Mouse (Mus musculus) left cerebral cortex, postnatal 25 days (tissue): Measurements from ENCODE around the gene Serpina1b. TPM values are rescaled to one million over a fixed set of nuclear protein-coding genes. Genes with fewer than 3 reads are reported as not detected.
"Not testable (repeated sequence)": the region's sequence is repeated elsewhere in the genome, so short reads cannot be mapped to it uniquely, and the experiment has no call there.

Experiments used
- DNase-seq, 2 experiments: peaks; one replicate each; pipeline ENCODE4 v3.0.0; 2022; ENCODE audit warnings: low spot score in 2 of 2, mixed read lengths in 1 of 2
- intact Hi-C: fragments of 180-260 bp; cut with DNase I; formaldehyde crosslinking; loops from one replicate; pipeline ENCODE4 v1.15.1; 2025
- total RNA-seq, 2 experiments: library from RNA; stranded (reverse); gene quantifications; 2 replicates each; pipeline ENCODE4 v1.2.3; 2021

The Serpina1b gene
- total RNA-seq: not detected

DNA sequence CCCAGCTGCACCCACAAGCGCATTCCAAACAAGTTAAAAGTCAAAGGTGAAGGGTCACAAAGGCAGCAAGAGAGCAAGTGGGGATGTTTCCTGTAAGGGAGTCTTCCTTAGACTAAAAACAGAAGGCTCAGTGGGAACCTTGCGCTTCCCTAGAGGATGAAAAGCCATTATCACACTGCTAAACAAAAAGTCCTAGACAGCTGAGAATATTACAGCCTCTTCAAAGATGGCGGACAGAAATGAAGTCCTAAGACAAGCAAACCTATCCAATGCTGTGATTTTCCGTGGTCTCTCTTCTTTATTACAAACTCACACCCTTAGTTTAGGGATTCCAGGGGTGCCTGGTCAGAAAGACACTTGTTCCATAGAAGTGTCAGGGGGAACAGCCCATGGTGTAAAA, at the start of gene Serpina1b:
Gene Serpina1b (minus strand): TSS at position 101 of the 400 bp plus-strand sequence.
- DNase-seq, intact Hi-C loops: not testable (repeated sequence)

DNA sequence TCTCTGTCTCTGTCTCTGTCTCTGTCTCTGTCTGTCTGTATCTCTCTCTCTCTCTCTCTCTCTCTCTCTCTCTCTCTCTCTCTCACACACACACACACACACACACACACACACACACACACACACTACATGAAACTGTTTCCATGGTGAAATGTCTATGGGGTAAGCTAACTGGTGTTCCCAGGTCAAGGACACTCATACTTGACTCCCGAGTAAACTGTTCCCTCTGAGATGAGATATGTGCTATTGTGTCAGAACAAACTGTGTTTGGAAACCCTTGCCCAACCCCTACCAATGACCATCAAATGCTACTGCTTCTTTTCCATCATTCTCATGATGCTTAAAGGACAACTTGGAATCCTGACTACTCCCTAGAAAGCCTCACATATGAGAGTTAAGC, 36.7 kb upstream of the Serpina1b start:
- intact Hi-C loops, DNase-seq: not testable (repeated sequence)

DNA sequence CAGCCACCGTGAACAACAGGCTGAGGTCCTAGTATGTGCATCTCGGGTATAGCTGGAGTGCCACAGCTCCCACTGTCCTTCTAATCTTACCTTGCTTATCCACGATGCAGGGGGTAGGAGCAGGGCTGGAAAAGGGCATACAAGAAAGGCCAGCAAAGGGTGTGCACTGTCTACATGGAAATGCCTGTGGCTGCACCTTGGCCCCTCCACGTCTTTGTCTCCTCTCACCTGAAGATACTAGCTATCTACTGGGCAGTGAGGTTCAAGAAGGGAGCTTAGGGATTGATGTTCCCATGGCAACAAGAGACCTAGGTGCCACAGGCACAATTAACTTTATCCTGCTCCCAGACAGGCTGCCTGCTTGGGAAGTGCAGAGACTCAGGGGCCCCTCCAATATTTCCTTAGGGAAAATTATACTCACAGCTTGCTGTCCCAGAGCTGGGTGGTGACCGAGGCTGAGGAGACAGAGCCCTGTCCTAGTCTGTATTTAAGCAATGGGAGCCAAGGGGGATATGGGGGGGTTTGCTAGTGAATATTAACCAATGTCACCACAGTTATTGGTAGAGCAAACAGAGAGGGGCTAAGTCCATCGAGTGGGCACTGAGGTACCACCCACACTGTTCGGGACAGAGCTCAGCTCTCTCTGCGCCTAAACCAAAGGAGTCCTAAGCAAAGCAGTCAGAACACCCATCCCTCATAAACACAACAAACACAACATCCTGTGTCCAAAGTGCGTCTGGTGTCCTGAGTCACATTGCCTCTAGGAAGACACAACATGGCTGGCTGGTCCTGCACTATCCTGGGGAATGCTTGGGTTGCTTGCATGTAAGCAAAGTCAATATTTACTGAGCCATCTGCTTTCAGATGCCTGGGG, 33.2 kb upstream of the Serpina1b start, which contains the start of gene Serpina1a:
Gene Serpina1a (minus strand): TSS at position 462 of the 874 bp plus-strand sequence.
- intact Hi-C loops, DNase-seq: not testable (repeated sequence)

DNA sequence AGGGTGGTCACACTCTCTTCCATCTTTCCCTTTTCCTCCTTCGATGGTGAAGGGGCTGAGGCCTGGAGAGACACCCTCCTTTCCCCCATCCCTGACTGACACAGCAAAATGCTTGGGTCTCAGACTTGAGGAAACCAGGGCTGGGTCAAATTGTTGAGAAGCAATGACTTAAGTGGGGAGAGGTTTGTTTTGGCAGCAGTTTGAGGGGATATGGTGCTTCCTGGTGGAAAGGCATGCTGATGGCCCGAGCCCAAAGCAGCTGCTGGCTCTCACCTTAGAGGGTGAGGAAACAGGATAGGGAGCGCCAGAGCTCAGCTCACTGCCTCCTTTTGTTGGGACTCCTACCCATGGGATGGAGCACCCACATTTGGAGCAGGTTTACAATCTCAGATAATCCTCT, 30.8 kb upstream of the Serpina1b start:
- intact Hi-C loops: no loop called here
- no peak for DNase-seq

DNA sequence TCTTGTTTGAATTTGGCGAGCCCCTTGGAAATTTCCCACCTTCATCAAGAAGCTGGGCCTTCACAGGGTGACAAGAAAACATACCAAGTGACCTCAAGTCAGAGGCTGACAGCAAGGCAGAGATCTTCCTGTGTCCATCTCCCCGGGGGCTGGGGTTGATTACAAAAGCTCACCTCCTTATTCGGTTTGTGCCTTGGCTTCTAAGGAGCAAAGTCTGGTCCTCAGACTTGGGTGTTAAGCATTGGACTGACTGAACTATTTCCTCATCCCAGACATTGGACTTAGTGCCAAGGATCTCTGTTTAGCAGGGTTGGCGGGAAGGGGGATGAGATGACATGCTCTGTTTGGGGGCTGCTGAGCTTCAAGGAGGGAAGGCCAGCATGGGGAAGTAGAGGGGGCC, 30.4 kb upstream of the Serpina1b start:
- DNase-seq, intact Hi-C loops: not testable (repeated sequence)

DNA sequence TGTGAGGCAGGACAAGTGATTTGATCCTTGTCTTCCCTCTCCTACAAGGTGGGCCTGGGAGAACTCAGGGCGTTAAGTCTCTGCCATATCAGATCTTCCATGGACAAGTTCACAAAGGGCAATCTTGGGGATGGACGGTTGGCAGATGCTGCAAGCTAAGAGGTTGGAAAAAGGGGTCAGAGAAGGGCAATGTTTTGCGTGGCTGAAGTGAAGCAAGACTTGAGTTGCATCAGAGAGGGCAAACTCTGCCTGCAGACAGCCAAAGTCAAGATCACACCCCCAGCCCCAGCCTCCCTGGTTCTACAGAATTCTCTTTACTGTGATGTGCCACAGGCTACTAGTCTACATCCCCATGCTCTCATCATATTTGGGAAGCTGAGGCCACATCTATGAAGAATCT, 29.4 kb upstream of the Serpina1b start:
- intact Hi-C loops, DNase-seq: not testable (repeated sequence)

DNA sequence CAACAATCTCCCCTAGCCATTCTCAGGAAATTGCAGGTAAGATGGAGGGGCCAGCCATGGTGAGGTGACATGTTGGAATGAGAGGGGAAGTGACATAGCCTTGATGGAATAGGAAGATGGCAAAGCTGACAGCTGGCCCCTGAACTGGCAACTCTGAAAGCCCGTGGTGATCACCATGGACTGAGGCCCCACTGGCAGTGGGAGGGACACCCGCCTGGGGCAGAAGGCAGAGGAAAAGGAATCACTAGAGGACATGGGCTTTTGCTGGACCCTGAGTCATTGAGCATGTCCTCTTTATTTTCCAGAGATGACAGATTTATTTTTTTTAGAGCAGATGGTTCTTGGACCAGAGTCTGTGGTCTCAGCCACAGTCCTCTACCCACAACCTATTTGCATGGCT, 22.9 kb upstream of the Serpina1b start:
- intact Hi-C loops, DNase-seq: not testable (repeated sequence)

DNA sequence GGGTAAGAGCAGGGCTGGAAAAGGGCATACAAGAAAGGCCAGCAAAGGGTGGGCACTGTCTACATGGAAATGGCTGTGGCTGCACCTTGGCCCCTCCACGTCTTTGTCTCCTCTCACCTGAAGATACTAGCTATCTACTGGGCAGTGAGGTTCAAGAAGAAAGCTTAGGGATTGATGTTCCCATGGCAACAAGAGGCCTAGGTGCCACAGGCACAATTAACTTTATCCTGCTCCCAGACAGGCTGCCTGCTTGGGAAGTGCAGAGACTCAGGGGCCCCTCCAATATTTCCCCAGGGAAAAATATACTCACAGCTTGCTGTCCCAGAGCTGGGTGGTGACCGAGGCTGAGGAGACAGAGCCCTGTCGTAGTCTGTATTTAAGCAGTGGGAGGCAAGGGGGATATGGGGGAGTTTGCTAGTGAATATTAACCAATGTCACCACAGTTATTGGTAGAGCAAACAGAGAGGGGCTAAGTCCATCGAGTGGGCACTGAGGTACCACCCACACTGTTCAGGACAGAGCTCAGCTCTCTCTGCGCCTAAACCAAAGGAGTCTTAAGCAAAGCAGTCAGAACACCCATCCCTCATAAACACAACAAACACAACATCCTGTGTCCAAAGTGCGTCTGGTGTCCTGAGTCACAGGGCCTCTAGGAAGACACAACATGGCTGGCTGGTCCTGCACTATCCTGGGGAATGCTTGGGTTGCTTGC, 2.4 kb downstream of the Serpina1b start:
- DNase-seq, intact Hi-C loops: not testable (repeated sequence)

DNA sequence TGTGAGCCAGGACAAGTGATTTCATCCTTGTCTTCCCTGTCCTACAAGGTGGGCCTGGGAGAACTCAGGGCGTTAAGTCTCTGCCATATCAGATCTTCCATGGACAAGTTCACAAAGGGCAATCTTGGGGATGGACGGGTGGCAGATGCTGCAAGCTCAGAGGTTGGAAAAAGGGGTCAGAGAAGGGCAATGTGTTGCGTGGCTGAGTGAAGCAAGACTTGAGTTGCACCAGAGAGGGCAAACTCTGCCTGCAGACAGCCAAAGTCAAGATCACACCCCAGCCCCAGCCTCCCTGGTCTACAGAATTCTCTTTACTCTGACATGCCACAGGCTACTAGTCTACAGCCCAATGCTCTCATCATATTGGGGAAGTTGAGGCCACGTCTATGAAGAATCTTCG, 6.3 kb downstream of the Serpina1b start:
- intact Hi-C loops, DNase-seq: not testable (repeated sequence)

DNA sequence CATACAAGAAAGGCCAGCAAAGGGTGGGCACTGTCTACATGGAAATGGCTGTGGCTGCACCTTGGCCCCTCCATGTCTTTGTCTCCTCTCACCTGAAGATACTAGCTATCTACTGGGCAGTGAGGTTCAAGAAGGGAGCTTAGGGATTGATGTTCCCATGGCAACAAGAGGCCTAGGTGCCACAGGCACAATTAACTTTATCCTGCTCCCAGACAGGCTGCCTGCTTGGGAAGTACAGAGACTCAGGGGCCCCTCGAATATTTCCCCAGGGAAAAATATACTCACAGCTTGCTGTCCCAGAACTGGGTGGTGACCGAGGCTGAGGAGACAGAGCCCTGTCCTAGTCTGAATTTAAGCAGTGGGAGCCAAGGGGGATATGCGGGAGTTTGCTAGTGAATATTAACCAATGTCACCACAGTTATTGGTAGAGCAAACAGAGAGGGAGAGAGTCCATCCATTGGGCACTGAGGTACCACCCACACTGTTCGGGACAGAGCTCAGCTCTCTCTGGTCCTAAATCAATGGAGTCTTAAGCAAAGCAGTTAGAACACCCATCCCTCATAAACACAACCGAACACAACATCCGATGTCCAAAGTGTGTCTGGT, 56.8 kb downstream of the Serpina1b start, which contains the start of gene Serpina1d:
Gene Serpina1d (minus strand): TSS at position 347 of the 606 bp plus-strand sequence.
- intact Hi-C loops, DNase-seq: not testable (repeated sequence)

DNA sequence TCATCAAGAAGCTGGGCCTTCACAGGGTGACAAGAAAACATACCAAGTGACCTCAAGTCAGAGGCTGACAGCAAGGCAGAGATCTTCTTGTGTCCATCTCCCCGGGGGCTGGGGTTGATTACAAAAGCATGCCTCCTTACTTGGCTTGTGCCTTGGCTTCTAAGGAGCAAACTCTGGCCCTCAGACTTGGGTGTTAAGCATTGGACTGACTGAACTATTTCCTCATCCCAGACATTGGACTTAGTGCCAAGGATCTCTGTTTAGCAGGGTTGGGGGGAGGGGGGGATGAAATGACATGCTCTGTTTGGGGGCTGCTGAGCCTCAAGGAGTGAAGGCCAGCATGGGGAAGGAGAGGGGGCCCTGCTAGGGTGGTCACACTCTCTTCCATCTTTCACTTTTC, 59.6 kb downstream of the Serpina1b start:
- intact Hi-C loops, DNase-seq: not testable (repeated sequence)

DNA sequence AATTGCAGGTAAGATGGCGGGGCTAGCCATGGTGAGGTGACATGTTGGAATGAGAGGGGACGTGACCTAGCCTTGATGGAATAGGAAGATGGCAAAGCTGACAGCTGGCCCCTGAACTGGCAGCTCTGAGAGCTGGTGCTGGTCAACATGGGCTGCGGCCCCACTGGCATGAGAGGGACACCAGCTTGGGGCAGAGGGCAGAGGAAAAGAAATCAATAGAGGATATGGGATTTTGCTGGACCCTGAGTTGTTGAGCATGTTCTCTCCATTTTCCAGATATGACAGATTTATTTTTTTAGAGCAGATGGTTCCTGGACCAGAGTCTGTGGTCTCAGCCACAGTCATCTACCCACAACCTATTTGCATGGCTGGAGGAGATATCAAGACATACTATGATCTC, 67.1 kb downstream of the Serpina1b start:
- intact Hi-C loops, DNase-seq: not testable (repeated sequence)

DNA sequence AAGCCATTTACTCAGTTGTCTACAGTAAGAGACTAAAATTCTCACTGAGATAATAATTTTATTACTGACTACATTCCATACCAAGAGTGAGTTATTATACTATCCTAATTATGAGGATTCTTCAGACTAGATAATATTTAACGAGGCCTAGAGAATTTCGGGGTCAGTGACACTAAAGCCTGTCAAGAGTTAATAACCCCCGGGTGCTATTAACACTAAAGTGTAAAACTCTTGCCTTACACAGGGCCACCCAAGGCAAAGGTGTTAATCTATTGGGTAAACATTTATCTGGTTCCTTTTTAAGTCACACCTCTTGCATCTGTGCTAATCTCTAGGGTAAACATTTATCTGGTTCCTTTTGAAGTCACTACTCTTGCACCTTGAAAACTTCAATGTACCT, 69.9 kb downstream of the Serpina1b start:
- intact Hi-C loops, DNase-seq: not testable (repeated sequence)

DNA sequence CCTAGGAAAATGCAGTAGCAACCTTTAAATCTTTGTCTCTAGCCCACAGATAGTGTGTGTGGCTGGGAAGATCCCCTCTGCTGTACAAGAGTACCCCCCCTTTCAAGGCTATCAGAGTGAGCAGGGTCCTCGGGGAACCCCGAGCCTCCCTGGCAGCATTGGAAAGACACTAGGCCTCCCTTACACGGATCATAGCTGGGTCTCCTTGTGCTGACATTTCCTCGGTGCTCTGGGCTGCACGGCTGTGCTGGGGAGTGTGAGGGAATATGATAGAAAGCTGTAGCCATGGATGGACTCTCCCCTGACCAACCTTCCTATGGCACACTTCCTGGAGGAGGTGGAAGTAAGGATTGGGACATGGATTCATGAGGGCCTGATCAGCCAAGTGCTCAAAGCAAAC, 84.2 kb downstream of the Serpina1b start:
- intact Hi-C loops, DNase-seq: not testable (repeated sequence)

DNA sequence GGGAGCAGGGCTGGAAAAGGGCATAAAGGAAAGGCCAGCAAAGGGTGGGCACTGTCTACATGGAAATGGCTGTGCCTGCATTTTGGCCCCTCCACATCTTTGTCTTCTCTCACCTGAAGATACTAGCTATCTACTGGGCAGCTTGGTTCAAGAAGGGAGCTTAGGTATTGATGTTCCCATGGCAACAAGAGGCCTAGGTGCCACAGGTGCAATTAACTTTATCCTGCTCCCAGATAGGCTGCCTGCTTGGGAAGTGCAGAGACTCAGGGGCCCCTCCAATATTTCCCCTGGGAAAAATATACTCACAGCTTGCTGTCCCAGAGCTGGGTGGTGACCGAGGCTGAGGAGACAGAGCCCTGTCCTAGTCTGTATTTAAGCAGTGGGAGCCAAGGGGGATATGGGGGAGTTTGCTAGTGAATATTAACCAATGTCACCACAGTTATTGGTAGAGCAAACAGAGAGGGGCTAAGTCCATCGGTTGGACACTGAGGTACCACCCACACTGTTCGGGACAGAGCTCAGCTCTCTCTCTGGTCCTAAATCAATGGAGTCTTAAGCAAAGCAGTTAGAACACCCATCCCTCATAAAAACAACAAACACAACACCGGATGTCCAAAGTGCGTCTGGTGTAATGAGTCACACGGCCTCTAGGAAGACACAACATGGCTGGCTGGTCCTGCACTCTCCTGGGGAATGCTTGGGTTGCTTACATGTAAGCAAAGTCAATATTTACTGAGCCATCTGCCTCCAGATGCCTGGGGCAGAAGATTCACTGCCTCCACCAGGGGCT, 92.2 kb downstream of the Serpina1b start:
- DNase-seq, intact Hi-C loops: not testable (repeated sequence)

DNA sequence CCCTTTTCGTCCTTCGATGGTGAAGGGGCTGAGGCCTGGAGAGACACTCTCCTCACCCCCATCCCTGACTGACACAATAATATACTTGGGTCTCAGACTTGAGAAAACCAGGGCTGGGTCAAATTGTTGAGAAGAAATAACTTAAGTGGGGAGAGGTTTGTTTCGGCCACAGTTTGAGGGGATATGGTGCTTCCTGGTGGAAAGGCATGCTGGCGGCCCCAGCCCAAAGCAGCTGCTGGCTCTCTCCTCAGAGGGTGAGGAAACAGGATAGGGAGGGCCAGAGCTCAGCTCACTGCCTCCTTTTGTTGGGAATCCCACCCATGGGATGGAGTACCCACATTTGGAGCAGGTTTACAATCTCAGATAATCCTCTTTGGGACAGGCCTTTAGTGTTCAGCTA, 94.6 kb downstream of the Serpina1b start:
- DNase-seq, intact Hi-C loops: not testable (repeated sequence)

DNA sequence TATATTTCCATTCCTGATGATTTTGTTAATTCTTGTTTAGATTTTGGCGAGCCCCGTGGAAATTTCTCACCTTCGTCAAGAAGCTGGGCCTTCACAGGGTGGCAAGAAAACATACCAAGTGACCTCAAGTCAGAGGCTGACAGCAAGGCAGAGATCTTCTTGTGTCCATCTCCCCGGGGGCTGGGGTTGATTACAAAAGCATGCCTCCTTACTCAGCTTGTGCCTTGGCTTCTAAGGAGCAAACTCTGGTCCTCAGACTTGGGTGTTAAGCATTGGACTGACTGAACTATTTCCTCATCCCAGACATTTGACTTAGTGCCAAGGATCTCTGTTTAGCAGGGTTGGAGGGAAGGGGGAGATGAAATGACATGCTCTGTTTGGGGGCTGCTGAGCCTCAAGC, 95.1 kb downstream of the Serpina1b start:
- intact Hi-C loops, DNase-seq: not testable (repeated sequence)

DNA sequence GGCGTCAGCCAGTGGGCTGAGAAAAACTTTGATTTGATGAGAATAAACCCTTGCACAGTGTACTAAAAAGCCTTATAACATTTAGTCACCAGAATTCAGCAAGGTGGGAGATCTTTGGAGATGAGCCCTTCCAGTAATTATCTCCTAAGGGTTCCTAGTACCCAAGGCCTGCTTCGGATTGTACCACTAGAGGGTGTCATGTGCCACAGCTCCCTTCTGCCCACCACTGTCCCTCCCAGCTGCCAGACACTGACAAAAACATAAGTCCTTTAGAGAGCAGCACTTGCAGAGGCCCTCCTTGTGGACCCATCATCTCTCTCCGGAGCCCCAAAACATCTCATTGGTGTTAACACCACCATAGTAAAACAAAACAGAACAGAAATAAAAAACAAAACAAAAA, 118.6 kb downstream of the Serpina1b start:
- intact Hi-C loops: no loop called here
- DNase-seq: no peak

DNA sequence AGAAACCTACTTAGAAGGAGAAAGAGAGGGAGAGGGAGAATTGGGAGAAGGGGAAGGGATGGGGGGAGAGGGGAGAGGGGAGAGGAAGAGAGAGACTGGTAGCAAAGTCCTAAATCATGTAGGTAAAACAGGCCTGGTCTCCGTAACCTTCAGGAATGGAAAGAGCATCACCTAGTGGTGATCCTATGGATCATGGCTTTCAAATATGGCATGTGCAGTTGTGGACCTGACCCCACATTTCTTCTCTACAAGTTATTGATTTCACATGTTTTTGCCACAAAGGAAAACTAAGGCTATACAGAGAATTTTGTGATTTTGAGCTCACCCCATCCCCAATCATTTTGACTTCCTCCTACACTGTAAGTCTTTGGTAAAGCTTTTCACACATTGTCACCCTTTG, 119.8 kb downstream of the Serpina1b start:
- no peak for DNase-seq
- intact Hi-C loops: no loop called here
